Mouse (Mus musculus): ENCODE data around the gene Pigr.
A peak's percentile ranks its signal among the peaks of the same experiment; 100 is the strongest.

The Pigr gene

DNA sequence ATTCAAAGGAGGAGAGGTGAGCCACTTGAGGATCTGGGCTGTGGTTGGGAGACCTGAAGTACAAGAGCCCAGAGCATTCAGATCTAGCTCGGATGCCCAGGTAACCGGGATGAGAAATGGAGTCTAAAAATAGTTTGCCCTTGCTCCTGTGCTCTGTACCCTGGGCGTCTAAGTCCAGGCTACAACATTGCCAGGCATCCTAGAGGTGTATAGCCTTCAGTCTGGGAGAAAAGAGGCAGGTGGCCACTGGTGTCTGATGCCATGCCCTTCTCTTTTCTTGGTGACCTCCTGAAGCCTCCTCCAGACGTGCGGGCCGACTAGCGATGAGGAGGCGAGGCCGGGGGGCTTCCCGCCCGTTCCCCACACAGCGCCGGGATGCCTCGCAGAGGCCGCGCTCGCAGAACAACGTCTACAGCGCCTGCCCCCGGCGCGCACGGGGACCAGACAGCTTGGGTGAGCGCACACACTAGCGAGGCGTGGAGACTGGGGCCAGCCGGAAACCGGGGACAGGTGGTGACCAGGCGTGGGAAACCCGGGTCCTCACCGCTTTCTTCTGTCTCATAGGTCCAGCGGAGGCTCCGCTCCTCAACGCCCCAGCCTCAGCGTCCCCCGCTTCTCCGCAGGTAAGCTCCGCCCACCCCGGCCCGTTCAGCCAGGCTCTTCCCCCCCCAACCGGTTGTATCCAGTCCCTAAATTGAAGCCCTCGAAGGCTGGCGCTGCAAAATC lies 51.6 kb downstream of the Pigr start:
- peak; percentile 57 to 62 for DNase-seq

DNA sequence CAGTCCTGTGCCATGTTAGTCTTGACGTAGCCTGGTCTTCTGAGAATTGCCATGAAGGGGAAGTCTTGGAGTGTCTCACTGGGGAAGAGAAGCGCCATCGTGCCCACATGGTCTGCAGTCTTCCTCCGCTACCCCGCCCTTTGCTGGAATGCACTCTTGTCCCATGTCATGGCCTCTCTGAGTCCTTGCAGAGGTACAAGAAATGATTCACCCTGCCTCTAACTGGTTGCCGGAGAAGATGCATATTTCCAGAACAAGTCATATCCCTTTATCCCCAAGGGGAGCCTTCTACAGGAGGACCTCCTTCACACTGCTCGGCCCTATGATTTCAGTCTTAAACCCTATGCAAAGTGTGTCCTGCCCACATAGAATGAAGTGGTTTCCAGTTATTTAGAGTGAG lies 53.4 kb downstream of the Pigr start:
- DNase-seq = no peak

DNA sequence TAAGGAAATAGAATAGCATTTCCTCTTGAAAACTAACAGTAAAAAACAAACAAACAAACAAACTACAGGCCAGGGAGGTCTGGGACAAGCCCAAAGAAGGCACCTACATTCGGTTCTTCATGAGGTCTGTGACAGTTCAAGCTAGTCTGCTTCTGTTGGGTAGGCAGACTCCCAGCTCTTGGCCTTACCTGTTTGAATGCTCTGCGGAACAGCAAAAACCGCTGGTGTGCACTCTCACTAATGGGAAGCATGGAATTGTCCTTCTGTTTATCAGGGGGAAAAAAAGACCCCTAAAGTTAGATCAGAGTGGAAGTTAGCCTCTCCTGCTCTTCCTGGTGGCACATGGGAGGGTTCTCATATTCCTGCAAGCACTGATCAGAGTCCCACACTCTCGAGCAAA lies 56.7 kb downstream of the Pigr start:
- no peak for DNase-seq

DNA sequence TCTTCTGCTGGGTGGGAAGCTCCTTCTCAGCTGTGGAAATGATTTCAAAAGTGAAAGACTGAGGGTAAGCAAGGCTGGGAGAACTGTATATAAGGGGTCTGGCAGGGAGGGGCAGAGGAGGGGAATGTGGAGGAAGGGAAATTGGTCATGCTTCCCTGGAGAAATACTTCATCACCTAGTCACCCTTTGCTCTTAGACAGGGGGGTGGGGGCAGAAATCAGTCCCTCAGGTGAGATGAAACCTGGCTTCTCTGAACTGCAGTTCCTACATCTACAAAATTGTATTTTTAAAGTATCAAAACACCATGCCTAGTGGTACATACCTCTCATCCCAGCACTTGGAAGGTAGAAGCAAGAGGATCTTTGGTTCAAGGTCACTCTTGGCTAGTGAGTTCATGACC lies 60.9 kb downstream of the Pigr start, which contains the start of gene Il24:
Gene Il24 (minus strand): TSS at position 101 of the 400 bp plus-strand sequence.
- no peak for DNase-seq

DNA sequence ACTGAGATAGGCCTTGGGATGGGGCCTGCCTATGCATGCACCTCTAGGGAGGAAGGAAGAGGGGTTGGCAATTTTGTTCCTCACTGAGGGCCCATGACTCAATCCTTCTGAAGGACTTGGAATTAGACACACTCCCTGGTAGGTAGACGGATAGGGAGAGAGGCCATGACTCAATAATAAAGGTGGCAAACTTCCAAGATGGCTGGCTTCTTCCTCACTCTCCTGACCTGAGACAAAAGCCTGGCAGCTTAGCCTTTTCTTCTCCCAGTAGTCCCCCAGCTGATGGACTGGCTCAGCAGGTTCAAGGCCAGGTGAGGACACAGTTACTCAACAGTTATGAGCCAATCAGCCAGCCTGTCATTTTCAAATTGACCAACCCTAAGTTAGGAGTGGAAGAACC lies 66.0 kb downstream of the Pigr start:
- no peak for DNase-seq

DNA sequence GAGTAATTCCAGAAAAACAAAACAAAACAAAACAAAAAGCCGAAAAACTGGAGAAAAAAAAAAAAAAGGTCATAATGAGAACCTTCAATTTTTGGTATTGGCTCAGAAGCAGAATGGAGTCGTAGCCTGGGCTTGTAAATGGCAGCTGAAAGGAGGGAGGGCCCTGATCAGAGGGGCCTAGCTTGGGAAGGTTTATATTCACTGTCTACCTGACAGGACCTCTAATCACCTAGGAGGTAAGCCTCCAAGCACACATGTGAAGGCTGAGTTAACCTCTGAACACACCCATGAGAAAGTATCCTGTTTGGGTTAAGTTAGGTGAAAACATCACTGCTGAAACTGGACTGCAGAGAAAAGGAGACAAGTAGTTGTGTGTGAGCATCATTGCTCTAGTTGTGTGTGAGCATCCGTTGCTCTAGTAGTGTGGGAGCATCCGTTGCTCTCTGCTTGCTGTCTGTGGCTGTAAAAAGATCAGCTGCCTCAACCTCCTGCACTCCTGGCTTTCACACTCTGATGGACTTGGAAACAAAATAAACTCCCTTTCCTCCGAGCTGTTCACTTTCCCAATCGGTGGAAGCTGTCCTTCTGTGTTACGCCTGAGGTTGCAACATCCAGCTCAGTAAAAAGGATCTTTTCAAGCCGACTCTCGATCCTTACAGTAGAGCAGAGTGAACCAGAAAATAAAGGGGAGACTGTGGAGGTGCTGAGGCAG lies 67.0 kb downstream of the Pigr start:
- no peak for DNase-seq

DNA sequence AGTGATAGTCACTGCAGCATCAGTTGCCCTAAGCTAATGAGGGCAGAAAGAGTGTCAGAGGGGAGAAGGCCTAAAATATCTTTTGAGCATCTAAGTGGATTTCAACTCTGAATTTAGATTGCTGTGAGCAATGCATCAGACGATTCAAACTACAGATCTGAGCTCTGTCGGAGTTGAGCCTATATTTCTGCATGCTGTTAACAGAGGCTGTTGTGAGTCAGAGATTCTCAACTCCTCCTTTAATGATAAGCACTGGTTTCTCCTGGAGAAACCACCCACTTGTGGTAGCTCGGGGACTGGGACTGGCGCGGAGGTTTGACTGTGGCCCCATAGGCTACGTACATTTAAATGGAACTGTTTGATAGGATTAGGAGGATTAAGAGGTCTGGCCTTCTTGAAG lies 68.0 kb downstream of the Pigr start:
- DNase-seq = no peak

Measured in cerebellum, postnatal 25 days (tissue).